Mouse (Mus musculus) spleen, embryonic (tissue): Measurements from ENCODE around the gene Tmem8b.

Experiments
- CTCF ChIA-PET: fragments of 350-600 bp; sonication (Branson Sonifier 250); formaldehyde crosslinking; loops from one replicate; lab custom pipeline; 2022; lab: Charles Lee

The Tmem8b gene

DNA sequence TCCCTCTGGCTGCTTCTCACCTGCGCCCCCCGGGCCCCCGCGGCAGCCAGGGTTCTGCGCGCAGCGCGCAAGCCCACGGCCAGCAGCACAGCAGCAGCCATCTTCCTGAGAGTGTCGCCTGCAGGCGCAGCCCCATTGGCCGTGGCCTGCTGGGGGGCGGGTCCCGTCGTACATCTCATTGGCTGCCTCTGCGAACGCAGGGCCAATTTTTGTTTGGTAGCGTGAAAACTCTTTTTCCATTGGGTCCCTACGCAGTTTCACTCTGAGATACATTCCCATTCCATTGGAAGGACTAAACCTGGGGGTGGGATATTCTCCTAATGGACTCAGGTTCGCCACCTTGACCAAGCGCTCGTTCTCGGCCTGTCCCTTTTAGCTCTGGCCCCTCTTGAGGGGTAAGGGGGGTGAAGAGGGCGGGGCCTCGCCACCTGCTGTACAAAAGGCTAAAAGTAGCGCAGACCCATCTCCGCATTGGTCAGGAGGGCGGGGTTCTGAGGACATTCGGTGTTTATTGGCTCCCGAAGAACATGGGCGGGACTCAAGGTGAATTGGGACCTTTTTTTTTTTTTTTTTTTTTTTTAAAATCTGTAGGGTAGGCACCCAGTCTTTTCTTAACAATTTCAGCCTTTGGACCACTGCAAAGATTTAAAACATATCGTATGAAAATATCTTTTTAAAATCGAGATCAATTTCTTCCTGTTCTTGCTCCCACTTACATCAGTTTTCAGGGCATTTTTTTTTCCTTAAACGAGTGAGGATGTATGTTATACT is 12.2 kb upstream of the Tmem8b start, which contains the start of gene Hint2:
Gene Hint2 (minus strand): TSS at position 128 of the 771 bp plus-strand sequence.
- CTCF ChIA-PET = no interaction called here

DNA sequence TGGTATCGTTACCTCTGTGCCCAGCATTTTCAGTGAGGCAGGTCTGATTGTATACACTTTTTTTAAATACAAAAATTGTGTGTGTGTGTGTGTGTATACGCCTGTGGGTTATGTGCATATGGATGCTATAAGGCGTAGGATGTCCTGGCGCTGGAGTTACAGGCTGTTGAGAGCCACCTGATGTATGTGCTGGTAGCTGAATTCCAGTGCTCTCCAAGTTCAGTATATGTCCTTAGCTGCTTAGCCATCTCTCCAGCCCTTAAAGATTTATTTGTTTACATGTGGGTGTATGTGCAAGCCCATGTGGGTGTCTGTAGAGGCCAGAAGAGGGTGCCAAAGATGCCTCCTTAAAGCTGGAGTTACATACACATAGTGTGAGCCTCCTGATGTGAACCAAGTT is 11.6 kb upstream of the Tmem8b start:
- CTCF ChIA-PET = interaction anchor here (0.5 kb wide), 1 partner anchor 178 kb away, joined by 4 read pairs; no protein-coding TSS in a partner anchor

DNA sequence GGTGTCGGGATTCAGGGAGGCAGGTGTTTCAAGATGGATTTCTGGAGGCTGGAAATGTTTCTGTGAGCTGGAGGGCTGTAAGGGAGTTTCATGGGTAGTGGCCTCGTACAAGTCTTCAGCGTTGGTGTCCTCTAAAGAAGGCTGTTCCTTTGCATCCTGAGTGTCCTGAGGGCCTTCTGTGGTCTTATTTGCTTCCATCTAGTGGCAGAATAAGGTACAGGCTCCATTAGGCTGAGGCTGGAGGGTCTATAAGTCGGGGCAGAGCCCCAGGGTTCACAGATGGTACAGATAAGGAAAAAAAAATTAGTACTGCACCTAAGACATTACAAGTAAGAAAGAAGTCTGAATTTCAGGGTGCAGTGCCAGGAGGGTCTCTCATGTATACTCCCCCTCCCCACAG is 2.4 kb upstream of the Tmem8b start:
- CTCF ChIA-PET = no interaction called here

DNA sequence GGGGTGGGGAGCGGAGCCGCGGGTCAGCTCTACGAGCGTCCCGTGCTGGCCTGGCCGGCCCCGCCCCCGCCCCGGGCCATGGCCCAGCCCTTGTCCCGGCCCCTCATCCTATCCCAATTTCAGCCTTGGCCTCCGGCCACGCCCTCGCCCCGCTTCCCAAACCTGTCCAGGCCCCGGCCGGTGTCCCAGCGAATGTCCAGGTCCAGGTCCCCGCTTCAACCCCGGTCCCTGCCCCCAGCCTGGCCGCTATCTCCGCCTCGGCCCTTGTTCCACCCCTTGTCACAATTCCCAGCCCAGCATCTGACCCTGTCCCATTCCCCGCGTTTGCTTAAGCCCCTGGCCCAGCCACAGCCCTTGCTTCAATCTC is 640 bp downstream of the Tmem8b start:
- CTCF ChIA-PET = no interaction called here

DNA sequence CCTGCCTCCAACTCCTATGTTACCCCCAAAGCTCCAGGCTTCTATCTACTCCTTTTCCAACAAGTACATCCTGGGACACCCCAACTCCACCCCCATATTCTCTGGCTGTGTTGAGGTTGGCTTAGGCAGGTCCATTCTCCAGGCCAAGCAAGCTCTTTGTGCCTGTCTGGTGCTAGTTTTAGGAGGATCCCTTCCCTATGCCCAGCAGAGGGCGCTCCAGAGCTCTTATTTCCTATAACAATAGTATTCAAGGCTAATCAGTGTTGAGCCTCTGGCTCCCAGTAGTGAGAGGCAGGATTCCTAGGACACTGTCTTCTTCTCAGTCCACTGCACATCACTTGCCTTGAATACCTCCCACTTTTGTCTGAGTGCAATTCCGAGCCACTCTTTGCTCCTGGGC is 3.3 kb downstream of the Tmem8b start:
- CTCF ChIA-PET = interaction anchor here (1.0 kb wide), 1 partner anchor 39 kb away, joined by 8 read pairs; no protein-coding TSS in a partner anchor

DNA sequence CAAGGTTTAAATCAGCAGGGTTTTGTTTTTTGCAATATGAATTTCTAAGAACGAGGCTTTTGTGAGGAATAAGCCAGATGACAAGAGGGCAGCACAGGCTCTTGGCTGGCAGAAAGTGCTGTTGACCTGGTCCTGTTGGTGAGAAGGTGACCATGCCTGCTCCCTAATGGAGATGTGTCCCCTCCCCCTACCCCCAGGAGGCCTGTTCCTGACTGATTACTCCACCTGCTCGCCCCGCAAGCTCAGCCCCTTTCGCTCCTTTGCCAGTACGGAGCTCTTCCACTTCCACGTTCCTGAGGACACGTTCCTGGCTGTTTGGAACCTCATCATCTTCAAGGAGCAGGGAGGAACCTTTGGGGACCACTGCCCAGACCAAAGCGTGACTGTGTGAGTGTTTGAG is 4.9 kb downstream of the Tmem8b start:
- CTCF ChIA-PET = no interaction called here

DNA sequence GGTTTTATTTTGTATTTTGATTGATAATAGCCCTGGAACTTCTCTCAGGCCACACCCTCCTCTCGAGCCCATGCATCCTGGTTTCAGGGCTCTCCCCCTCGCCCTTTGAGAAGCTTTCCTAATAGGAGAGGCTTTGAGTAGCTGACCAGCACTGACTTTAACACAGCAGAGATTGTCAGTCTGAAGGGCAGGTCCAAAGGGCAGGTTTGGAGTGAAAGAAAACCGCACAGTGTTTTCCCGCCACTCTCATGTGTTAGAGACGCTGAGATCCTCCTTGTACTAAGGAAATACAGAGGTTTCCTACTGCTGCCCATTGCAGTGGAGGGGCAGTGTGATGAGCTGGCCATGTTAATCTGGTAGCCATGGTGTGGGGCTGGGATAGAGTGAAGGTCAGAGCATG is 6.2 kb downstream of the Tmem8b start:
- CTCF ChIA-PET = no interaction called here

DNA sequence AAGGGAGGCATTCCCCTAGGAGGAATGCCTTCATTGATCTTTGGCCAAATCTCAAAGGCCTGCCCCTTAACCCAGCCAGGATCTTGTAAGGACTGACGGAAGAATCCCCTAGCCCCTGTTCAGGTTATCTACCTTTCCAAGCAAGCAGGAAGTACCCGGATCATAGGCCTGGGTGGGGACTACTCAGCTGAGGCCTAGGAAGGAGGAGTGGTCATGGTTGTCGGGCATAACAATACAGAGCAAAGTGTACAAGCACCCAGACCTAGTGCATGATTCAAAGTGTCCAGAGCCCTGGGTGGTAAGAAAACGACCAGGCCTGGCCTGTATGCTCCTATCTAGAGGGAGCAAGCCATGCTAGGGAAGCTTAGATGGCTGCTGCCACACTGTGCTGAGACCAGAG is 6.8 kb downstream of the Tmem8b start:
- CTCF ChIA-PET = no interaction called here

DNA sequence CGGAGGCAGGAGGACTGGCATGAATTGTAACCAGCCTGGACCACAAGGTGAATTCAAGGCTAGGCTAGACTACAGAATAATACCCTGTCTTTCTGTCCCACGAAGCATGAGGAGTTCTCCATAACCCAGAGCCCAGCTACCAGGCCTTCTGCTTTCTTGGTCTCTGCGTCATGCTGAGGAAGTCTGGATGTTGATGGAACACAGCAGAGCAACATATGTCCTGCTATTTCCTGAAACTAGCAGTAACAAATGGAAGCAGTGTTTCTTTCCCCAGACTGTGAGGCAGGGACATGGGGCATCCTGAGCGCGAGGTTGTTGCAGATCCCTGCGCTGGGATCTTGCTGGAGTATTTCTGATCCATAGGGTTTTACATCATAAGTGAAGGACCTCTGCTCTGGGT is 9.8 kb downstream of the Tmem8b start:
- CTCF ChIA-PET = no interaction called here

DNA sequence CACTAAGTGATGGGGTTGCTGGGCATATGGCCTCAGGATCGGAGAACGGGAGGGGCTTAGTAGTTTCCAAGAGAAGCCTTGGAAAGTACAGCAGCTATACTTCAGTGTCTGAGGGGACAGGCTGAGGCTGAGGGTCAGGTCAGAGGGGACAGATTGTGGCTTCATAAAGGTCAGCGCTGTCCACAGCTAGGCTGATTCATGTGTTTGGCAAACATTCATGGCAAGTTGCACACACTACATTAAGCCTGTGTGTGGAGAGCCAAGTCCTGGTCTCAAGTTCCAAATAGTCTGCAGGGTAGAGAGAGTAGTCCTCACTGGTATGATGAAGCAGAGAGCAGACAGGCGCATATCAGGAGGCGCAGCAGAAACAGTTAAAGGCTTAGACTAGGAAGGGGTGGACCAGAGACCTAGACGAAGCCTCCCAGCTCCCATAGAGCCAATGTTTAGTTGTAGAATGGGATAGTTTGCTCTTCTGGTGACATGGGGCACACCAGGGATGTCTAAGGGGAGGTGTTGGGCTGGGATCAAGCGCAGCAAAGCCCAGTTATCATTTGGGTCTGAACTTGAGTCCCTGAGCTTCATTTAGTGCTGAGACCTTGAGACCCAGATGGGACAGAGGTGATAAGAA is 10.8 kb downstream of the Tmem8b start:
- CTCF ChIA-PET = no interaction called here

DNA sequence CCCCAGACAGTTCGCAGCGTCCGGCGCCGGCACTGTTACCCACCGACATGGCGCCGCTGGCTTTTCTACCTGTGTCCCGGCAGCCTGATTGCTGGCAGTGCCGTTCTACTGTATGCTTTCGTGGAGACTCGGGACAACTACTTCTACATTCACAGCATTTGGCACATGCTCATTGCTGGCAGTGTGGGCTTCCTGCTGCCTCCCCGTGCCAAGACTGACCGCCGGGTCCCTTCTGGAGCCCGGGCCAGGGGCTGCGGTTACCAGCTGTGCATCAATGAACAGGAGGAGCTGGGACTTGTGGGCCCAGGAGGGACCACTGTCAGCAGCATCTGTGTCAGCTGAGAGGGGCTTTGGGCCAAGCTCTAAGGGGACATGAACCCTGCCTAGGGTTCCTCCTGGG is 21.2 kb downstream of the Tmem8b start:
- CTCF ChIA-PET = no interaction called here

DNA sequence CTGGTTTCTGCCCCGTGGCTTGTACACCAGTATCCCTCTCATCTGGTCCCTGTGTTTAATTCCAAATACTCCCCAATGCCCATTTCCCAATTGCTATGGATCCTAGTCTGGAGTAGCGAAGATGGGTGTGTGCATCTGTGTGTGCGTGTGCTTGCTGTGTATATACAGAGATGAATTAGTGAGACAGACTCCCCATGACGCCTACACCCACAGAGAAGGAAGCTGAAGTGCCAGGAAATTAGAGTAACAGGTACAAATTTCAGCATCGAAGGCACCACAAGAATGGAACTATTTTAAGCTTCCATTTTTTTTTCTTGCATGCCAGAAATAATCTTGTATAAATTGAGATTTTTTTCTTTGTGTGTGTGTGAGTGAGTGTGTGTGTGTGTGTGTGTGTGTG is 22.3 kb downstream of the Tmem8b start:
- CTCF ChIA-PET = no interaction called here

DNA sequence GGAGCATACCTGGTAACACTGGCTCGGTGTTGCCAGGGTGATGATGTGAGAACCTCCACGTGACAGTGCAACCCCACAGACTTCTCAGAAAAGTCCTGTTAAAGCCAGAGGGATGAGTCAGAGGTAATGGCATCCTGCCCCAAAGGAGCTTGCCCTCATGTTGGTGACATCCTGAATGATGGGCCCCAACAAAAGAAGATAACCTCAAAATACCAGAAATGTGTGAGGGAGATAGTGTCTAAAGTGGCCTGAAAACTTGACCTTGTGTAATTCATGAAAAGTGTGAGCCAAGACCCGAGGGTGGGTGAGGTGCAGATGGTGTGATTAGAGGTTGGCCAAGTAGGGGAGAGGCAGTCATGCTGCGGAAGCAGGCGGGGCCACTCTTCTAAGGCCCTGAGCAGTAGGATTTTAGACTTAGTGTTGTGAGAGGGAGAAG is 25.1 kb downstream of the Tmem8b start:
- CTCF ChIA-PET = no interaction called here

DNA sequence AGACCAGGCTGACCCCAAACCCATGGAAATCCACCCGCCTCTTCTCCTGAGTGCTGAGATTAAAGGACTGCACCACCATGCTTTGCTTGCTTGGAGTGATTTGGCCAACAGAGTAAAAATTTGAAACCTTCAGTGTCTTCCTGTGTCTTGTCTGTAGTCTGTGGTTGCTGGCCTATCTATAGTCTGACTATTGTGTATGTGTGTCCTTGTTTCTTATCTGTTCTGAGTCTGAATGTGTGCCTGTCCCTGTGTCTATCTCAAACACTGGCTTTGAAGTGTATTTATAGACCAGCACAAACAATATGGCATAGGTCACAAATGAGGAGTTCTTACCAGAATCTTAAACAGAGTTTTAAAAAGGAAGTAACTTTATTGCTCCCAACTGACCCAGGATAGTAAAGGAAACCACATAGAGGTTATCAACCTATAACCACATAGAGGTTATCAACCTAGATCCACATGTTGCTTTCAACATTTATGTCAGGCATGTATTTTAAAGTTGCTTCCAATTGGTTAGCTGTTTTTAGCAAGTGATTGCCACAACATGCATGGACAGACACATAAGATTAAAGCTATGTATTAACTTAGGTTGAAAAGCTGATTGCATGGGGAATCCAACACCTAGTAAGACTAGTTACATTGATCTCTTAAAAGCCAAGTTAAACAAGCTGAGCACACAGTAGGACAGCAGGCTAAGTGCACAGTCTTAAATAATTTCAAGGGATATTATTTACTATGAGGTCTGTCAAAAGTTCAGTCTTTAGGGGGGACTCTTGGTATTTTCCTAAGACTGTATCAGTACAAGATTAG is 25.9 kb downstream of the Tmem8b start:
- CTCF ChIA-PET = no interaction called here

DNA sequence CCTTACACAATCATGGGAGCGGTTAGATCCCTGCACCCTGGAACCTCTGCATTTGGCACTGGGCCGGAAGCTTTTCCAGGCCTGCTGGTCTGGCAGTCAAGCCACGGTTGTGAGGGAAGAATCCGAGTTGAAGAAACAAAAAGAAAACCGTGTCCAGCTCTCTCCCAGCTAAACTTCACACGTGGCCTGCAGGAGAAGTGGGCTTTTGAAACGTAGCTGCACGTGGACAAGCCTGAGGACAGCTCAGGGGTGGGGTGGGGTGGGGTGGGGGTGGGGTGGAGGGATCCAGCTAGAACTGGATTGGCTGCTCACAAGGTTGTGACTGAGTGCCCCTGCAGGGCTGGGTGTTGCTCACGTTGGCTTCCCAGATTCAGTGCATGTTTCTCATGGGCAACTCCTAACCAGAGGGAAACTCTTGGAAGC is 26.5 kb downstream of the Tmem8b start:
- CTCF ChIA-PET = no interaction called here

DNA sequence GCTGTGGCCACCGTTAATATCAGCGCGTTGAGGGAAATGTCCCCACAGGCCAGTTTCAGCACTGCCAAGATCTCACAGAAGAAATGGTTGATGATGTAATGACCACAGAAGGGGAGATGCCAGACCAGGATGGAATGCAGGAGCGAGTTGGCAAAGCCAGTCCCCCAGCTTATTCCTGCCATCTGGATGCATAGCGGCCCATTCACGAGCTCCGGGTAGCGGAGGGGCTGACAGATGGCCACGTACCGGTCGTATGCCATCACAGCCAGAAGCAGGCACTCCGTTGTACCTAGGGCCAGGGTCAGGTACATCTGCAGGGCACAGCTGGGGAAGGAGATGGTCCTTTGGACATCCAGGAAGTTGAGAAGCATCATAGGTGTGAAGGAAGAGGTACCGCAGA is 27.8 kb downstream of the Tmem8b start:
- CTCF ChIA-PET = no interaction called here

DNA sequence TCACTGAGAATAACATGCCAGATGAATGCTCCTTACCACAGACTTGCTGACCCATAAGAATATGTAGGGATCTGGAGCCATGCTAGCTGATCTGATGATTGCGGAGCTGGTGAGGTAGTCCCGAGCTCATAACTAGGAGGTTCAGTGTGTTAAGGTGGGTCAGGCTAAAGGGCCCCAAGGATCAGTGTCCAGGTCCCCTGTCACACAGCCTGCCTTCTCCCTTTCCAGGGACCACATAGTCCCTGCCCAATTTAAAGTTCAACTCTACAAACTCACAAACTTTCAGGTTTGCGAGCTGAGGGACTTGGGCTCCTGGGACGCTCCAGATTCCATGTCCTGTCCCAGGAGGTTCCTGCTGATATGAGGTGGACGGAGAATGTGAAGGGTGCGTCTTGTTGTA is 31.9 kb downstream of the Tmem8b start, which contains the start of gene Olfr70:
Gene Olfr70 (minus strand): TSS at position 101 of the 400 bp plus-strand sequence.
- CTCF ChIA-PET = no interaction called here

DNA sequence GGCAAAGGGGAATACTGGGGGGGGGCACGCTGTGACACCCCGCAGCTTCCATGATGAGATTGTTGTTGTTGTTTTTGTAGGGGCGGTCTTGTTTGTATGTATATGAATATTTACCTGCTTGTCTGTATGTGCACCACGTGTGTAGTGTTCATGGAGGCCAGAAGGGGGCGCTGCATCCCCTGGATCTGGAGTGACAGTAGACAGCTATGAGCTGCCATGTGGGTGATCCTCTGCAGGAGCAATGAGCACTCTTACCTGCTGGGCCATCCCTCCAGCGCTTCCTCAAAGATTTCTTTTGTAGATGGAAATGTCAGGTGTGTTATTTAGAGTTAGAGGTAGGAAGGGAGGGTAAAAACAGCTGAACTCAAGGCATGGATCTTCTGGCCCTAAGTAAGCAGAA is 34.7 kb downstream of the Tmem8b start:
- CTCF ChIA-PET = no interaction called here

DNA sequence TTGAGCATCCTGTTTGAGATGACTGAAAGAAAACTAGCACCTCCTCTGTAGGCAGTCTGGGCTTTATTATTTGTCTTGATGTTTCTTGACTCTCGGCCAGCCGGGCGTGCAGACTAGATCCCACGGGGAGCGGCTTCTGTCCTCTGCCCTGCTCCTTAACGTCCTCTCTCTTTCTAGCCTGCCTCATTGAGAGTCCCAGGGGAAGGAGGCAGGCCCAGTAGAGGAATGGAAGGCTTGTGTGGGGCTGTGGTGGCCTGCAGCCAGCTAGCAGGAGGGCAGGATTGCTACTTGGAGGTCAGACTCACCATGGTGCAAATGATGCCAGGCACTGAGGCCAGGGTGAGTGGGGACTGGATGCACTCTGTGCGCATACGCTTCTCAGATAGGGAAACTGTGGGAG is 35.1 kb downstream of the Tmem8b start:
- CTCF ChIA-PET = no interaction called here

DNA sequence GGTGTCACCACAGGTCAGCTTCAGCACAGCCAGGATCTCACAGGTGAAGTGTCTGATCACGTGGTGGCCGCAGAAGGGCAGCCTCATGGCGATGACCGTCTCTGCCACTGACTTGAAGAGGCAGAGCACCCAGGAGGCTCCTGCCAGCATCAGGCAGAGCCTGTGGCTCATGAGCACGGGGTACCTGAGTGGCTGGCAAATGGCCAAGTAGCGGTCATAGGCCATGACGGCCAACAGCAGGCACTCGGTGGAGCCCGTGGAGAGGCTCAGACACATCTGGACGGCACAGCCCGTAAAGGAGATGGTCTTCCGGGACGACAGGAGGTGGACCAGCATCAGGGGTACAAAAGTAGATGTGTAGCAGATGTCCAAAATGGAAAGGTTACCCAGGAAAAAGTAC is 37.2 kb downstream of the Tmem8b start:
- CTCF ChIA-PET = no interaction called here

DNA sequence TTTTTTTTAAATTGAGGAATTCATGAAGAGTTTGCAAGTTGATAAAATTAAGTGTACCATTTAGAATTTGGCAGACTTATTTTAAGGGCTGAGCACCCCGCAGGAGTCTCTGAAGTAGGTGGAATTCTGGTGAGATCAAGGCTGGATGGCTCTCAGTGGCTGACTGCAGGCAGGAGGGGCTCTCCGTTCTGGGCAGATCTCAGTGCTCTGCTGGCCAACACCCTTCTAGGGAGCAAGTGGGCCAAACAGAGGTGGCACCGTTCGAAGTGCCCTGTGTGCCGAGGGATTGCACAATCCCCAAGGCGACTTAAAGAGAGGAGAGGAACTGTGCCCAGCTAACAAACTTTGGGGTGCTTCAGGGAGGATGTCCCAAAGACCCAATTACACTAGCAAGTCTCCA is 41.1 kb downstream of the Tmem8b start, which contains the start of gene Olfr71:
Gene Olfr71 (minus strand): TSS at position 387 of the 400 bp plus-strand sequence.
- CTCF ChIA-PET = interaction anchor here (0.6 kb wide), 1 partner anchor 79 kb away, joined by 3 read pairs; no protein-coding TSS in a partner anchor

DNA sequence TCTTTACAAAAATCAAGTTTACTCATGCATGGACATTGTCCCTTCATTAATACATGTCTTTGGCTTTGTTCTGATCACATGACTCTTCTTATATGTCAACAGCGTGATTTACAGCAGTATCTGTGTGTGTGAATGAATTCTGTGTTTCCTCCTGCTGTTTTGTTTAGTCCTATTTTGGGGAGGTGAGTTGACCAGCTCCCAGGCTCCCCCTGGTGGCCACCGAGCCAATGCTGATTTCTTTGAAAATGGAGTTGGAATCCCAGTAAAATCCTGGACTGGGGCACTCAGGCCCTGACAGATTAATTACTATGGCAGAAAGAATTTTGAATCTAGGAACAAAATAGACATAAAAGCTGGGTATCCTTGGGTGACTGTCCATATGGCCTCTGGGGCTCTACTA is 43.0 kb downstream of the Tmem8b start:
- CTCF ChIA-PET = interaction anchor here (0.9 to 1.3 kb wide), 2 partner anchors 82 to 280 kb away, joined by 3 to 6 read pairs; no protein-coding TSS in a partner anchor
